Mouse (Mus musculus) heart, embryonic 13.5 days (tissue): ENCODE data around the gene Unc45a. TPM values are rescaled to one million over a fixed set of nuclear protein-coding genes. Genes with fewer than 3 reads are reported as not detected.

Source experiments
- ATAC-seq: fragments of 200-750 bp; cut with Nextera tagmentation; 2 replicates; pipeline ENCODE4 v1.8.0; 2017; ENCODE audit warnings: moderate TSS enrichment; ENCODE audit not compliant: insufficient number of reproducible peaks, low FRiP score, low TSS enrichment; ENCODE audit errors: extremely low read depth
- H3K27ac ChIP-seq: fragments of 300-500 bp; sonication (generic); replicated peaks from 2 replicates; pipeline ENCODE4 v1.5.1; 2015; ENCODE audit warnings: moderate library complexity, mild to moderate bottlenecking, inconsistent platforms
- H3K27me3 ChIP-seq: fragments of 300-500 bp; sonication (generic); replicated peaks from 2 replicates; pipeline ENCODE4 v1.6.1; 2015; ENCODE audit warnings: mild to moderate bottlenecking, inconsistent platforms
- H3K36me3 ChIP-seq: fragments of 300-500 bp; sonication (generic); 2 replicates; pipeline ENCODE4 v1.6.1; 2015; ENCODE audit warnings: mild to moderate bottlenecking, inconsistent platforms
- H3K4me1 ChIP-seq: fragments of 300-500 bp; sonication (generic); 2 replicates; pipeline ENCODE4 v1.6.1; 2015; ENCODE audit warnings: inconsistent platforms
- H3K4me2 ChIP-seq: fragments of 300-500 bp; sonication (generic); 2 replicates; pipeline ENCODE4 v1.6.1; 2015; ENCODE audit warnings: inconsistent platforms, mild to moderate bottlenecking, moderate library complexity
- H3K4me3 ChIP-seq: fragments of 300-500 bp; sonication (generic); 2 replicates; pipeline ENCODE4 v1.5.1; 2015; ENCODE audit warnings: moderate library complexity, mild to moderate bottlenecking, inconsistent platforms
- H3K9ac ChIP-seq: fragments of 300-500 bp; sonication (generic); 2 replicates; pipeline ENCODE4 v1.6.1; 2015; ENCODE audit warnings: inconsistent platforms, mild to moderate bottlenecking, moderate library complexity
- H3K9me3 ChIP-seq: fragments of 300-500 bp; sonication (generic); 2 replicates; pipeline ENCODE4 v1.6.1; 2016; ENCODE audit warnings: inconsistent platforms
- WGBS: fragments of 180-500 bp; shearing (Covaris S2); methylation state at CpG from one replicate; pipeline ENCODE4 v1.1.7; 2015; ENCODE audit warnings: mixed read lengths; 5-methylcytosine and 5-hydroxymethylcytosine counted together
- polyA plus RNA-seq: library from polyadenylated mRNA; unstranded; fragments of >200 nt; fragmentation: Nextera tagmentation; extraction: Ambion mirVana; gene quantifications from 2 replicates; pipeline ENCODE4 v1.2.1, GENCODE M21; 2015

Gene Unc45a
- polyA plus RNA-seq, 1 experiment from 2014 or later: 20.1 TPM

GRCm38 (mm10) chr7:80298754-80299153 is 42.1 kb downstream of the Unc45a start:
- no peak overlapping the region for H3K4me2 ChIP-seq
- H3K9ac ChIP-seq: no peak overlapping the region
- no peak overlapping the region for H3K27ac ChIP-seq
- no peak for ATAC-seq
- no peaks in the 10 kb centered on the region for H3K9me3 ChIP-seq
- H3K4me1 ChIP-seq: peaks cover 32% of the 10 kb centered on the region
- peaks cover 61% of the 10 kb centered on the region for H3K36me3 ChIP-seq
- no peak overlapping the region for H3K4me3 ChIP-seq
- WGBS: 92% methylated on average over 4 of the region's 4 CpGs
- no peaks in the 10 kb centered on the region for H3K27me3 ChIP-seq

- no peak for ATAC-seq
- peaks cover 50% of the 10 kb centered on the region for H3K36me3 ChIP-seq
- H3K9me3 ChIP-seq: no peaks in the 10 kb centered on the region
- peak overlapping the region; percentile 1; the same call in 1 of the 2 replicates for H3K9ac ChIP-seq
- H3K27ac ChIP-seq: no peak overlapping the region
- peak overlapping the region; percentile 78; the same call in 1 of the 2 replicates for H3K4me2 ChIP-seq
- H3K4me1 ChIP-seq: peaks cover 35% of the 10 kb centered on the region
- no peaks in the 10 kb centered on the region for H3K27me3 ChIP-seq
- 0 out of 2 replicates have a peak overlapping the region, but pooled peaks have one; percentile 5 for H3K4me3 ChIP-seq
- 64% methylated on average over 3 of the region's 3 CpGs for WGBS
Measured at GRCm38 (mm10) chr7:80297041-80297440, 43.8 kb downstream of the Unc45a start.

GRCm38 (mm10) chr7:80296462-80296861 is 44.3 kb downstream of the Unc45a start:
- H3K9me3 ChIP-seq: no peaks in the 10 kb centered on the region
- H3K27me3 ChIP-seq: no peaks in the 10 kb centered on the region
- H3K4me2 ChIP-seq: peak overlapping the region; percentile 78
- no peak for ATAC-seq
- H3K4me1 ChIP-seq: peaks cover 35% of the 10 kb centered on the region
- peak overlapping the region; percentile 55; the same call in 1 of the 2 replicates for H3K9ac ChIP-seq
- no peak overlapping the region for H3K27ac ChIP-seq
- WGBS: 91% methylated on average over 6 of the region's 6 CpGs
- peak overlapping the region; percentile 86; the same call in 1 of the 2 replicates for H3K4me3 ChIP-seq
- peaks cover 46% of the 10 kb centered on the region for H3K36me3 ChIP-seq

- no peak; the same call in 1 of the 2 replicates for ATAC-seq
Measured at GRCm38 (mm10) chr7:80294764-80295648, 45.8 kb downstream of the Unc45a start.

GRCm38 (mm10) chr7:80294062-80294763 is 46.6 kb downstream of the Unc45a start, which contains the start of gene Prc1:
TSS of gene Prc1 (plus strand) at chr7:80294450.
- H3K9me3 ChIP-seq: no peaks in the 10 kb centered on the region
- peak within 1 kb of the TSS; percentile 92 for H3K9ac ChIP-seq
- peaks cover 35% of the 10 kb centered on the region for H3K4me1 ChIP-seq
- peak within 1 kb of the TSS; percentile 86 for H3K4me3 ChIP-seq
- peaks cover 42% of the 10 kb centered on the region for H3K36me3 ChIP-seq
- peak within 1 kb of the TSS; percentile 88 for H3K27ac ChIP-seq
- WGBS: 1% methylated on average over 52 of the region's 52 CpGs
- H3K27me3 ChIP-seq: no peaks in the 10 kb centered on the region
- ATAC-seq: peak; percentile 100
- peak within 1 kb of the TSS; percentile 78 for H3K4me2 ChIP-seq

More at GRCm38 (mm10) chr7:80294764-80295648, 45.8 kb downstream of the Unc45a start:
- peaks cover 44% of the 10 kb centered on the region for H3K36me3 ChIP-seq
- H3K4me3 ChIP-seq: peak overlapping the region; percentile 86
- 7% methylated on average over 37 of the region's 37 CpGs for WGBS
- H3K9ac ChIP-seq: peak overlapping the region; percentile 92
- peaks cover 35% of the 10 kb centered on the region for H3K4me1 ChIP-seq
- H3K9me3 ChIP-seq: no peaks in the 10 kb centered on the region
- peak overlapping the region; percentile 86 for H3K27ac ChIP-seq
- H3K27me3 ChIP-seq: no peaks in the 10 kb centered on the region
- peak overlapping the region; percentile 78 for H3K4me2 ChIP-seq

- WGBS: 86% methylated on average over 10 of the region's 10 CpGs
- peaks cover 3% of the 10 kb centered on the region; the same call in 1 of the 2 replicates for H3K4me1 ChIP-seq
- no peaks in the 10 kb centered on the region for H3K9me3 ChIP-seq
- no peak overlapping the region for H3K27ac ChIP-seq
- no peak for ATAC-seq
- no peak overlapping the region for H3K9ac ChIP-seq
- no peaks in the 10 kb centered on the region for H3K27me3 ChIP-seq
- H3K36me3 ChIP-seq: peaks cover 88% of the 10 kb centered on the region
- H3K4me2 ChIP-seq: no peak overlapping the region
- no peak overlapping the region for H3K4me3 ChIP-seq
Measured at GRCm38 (mm10) chr7:80287736-80288135, 53.1 kb downstream of the Unc45a start.

- H3K36me3 ChIP-seq: peaks cover 89% of the 10 kb centered on the region
- no peak overlapping the region for H3K4me2 ChIP-seq
- H3K4me1 ChIP-seq: peaks cover 3% of the 10 kb centered on the region; the same call in 1 of the 2 replicates
- ATAC-seq: no peak
- no peak overlapping the region for H3K9ac ChIP-seq
- no peak overlapping the region for H3K27ac ChIP-seq
- WGBS: 89% methylated on average over 6 of the region's 6 CpGs
- no peaks in the 10 kb centered on the region for H3K9me3 ChIP-seq
- H3K4me3 ChIP-seq: no peak overlapping the region
- no peaks in the 10 kb centered on the region for H3K27me3 ChIP-seq
Measured at GRCm38 (mm10) chr7:80285725-80286124, 55.1 kb downstream of the Unc45a start.

GRCm38 (mm10) chr7:80284391-80284790 is 56.4 kb downstream of the Unc45a start:
- H3K4me3 ChIP-seq: no peak overlapping the region
- no peaks in the 10 kb centered on the region for H3K9me3 ChIP-seq
- 76% methylated on average over 5 of the region's 5 CpGs for WGBS
- no peak overlapping the region for H3K27ac ChIP-seq
- H3K4me2 ChIP-seq: no peak overlapping the region
- peaks cover 89% of the 10 kb centered on the region for H3K36me3 ChIP-seq
- H3K9ac ChIP-seq: no peak overlapping the region
- H3K27me3 ChIP-seq: no peaks in the 10 kb centered on the region
- no peak for ATAC-seq
- H3K4me1 ChIP-seq: peaks cover 3% of the 10 kb centered on the region; the same call in 1 of the 2 replicates

- WGBS: 57% methylated on average over 3 of the region's 3 CpGs
- Histone ChIP-seq H3K27ac (peak overlapping the region; percentile 49), H3K36me3 (peaks cover 91% of the 10 kb centered on the region), H3K9ac (no peak overlapping the region), H3K4me3 (no peak overlapping the region), H3K4me1 (peaks cover 3% of the 10 kb centered on the region; the same call in 1 of the 2 replicates), H3K27me3 (no peaks in the 10 kb centered on the region), H3K4me2 (no peak overlapping the region), H3K9me3 (no peaks in the 10 kb centered on the region)
- no peak for ATAC-seq
Measured at GRCm38 (mm10) chr7:80283226-80283918, 57.4 kb downstream of the Unc45a start.

GRCm38 (mm10) chr7:80281646-80282045 is 59.2 kb downstream of the Unc45a start:
- no peak for ATAC-seq
- WGBS: 85% methylated on average over 3 of the region's 3 CpGs
- no peak overlapping the region for H3K4me3 ChIP-seq
- H3K4me2 ChIP-seq: no peak overlapping the region
- H3K27ac ChIP-seq: no peak overlapping the region
- H3K9ac ChIP-seq: no peak overlapping the region
- H3K4me1 ChIP-seq: peaks cover 3% of the 10 kb centered on the region; the same call in 1 of the 2 replicates
- H3K9me3 ChIP-seq: no peaks in the 10 kb centered on the region
- H3K27me3 ChIP-seq: no peaks in the 10 kb centered on the region
- H3K36me3 ChIP-seq: peaks cover 91% of the 10 kb centered on the region
